Mouse (Mus musculus): ENCODE data around the gene Sesn1. TPM values are rescaled to one million over a fixed set of nuclear protein-coding genes. Genes with fewer than 3 reads are reported as not detected.

Gene Sesn1
- total and polyA plus RNA-seq, 2 experiments from 2014 or later, result 30.6 to 42.5 TPM

DNA sequence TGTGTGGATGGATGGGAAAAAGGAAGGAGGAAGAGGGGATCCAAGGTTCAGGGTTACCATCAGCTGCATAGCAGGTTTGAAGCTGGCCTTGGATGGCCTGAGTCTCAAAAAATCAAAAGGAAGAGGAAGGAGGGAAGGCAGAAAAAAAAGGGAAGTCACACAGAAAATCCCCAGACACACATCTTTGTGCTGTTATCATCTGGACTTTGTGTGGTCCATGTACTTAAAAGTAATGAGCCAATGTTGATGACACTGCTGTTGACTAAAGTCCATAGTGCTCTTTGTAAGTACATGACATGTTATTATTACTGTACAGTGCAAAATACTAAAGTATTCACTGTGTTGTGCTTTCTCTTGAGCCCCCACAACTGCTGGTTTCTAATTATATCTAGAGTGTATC lies 86.7 kb downstream of the Sesn1 start:
- Histone ChIP-seq H3K36me3 (ENCODE audit: insufficient read depth, low read length) (peaks cover 6% of the 10 kb centered on the region; the same call in 1 of the 2 replicates), H3K27me3 (ENCODE audit: insufficient read depth, low read length) (no peaks in the 10 kb centered on the region), H3K4me2 (ENCODE audit: low read depth, low read length, poor library complexity, severe bottlenecking) (no peak overlapping the region), H3K27ac (ENCODE audit: low read depth, low read length) (no peak overlapping the region), H3K9ac (replicated peaks; ENCODE audit: low read length, poor library complexity, severe bottlenecking) (no peak overlapping the region), H3K4me1 (ENCODE audit: insufficient read depth, low read length) (no peaks in the 10 kb centered on the region), H3K9me3 (ENCODE audit: low read length) (no peaks in the 10 kb centered on the region), H3K4me3 (ENCODE audit: low read depth, low read length) (no peak overlapping the region)
- DNase-seq (ENCODE audit: low spot score), result no peak
- TF ChIP-seq CTCF (IDR thresholded peaks at IDR 0.05), result no peak
- no peak for ATAC-seq (ENCODE audit: low FRiP score)

DNA sequence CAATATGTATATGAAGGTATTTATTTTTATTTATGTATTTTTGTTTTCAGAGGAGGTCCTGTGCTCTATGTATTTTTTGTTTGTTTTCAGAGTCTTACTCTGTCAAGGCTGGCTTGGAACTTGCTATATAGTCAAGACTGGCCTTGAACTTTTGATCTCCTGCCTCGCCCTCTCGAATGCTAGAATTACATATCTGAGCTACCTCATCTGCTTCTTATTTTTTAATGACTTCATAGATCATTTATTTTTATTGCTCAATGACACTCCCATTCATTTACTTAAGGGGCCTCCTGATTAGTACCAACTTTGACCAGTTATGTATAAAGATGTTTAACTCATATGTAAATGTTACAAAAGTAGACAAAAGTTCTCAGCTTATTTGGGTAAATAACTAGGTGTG lies 87.1 kb downstream of the Sesn1 start:
- no peaks in the 10 kb centered on the region for H3K4me1 ChIP-seq (ENCODE audit: insufficient read depth, low read length)
- H3K4me2 ChIP-seq (ENCODE audit: low read depth, low read length, poor library complexity, severe bottlenecking), result no peak overlapping the region
- WGBS, result 96% methylated on average over 2 of the region's 2 CpGs
- no peak overlapping the region for H3K27ac ChIP-seq (ENCODE audit: low read depth, low read length)
- DNase-seq (ENCODE audit: low spot score) (no peak), ATAC-seq (ENCODE audit: low FRiP score) (no peak)
- H3K27me3 ChIP-seq (ENCODE audit: insufficient read depth, low read length), result no peaks in the 10 kb centered on the region
- H3K9ac ChIP-seq (replicated peaks; ENCODE audit: low read length, poor library complexity, severe bottlenecking), result no peak overlapping the region
- H3K4me3 ChIP-seq (ENCODE audit: low read depth, low read length), result no peak overlapping the region
- no peaks in the 10 kb centered on the region for H3K9me3 ChIP-seq (ENCODE audit: low read length)
- no peak for TF ChIP-seq CTCF (IDR thresholded peaks at IDR 0.05)
- peaks cover 6% of the 10 kb centered on the region; the same call in 1 of the 2 replicates for H3K36me3 ChIP-seq (ENCODE audit: insufficient read depth, low read length)

DNA sequence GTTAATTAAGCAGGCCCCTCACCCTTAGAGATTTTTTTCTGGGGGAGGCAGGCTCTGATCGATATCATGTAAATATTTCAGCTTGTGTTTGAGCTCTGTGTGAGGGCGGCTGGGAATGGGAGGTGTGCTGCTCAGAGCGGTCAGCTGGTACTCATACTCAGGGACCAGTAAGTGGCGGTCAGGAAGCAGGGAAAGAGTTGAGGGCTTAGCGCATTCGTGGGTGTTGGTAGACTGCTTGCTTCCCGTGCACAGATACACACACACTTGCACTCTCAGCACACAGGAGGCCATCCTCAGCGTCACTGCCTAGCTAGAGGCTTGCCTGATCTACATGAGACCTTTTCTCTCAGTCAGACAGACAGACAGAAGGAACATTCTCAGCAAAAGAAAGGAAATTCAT lies 91.7 kb downstream of the Sesn1 start:
- Histone ChIP-seq H3K4me2 (ENCODE audit: low read depth, low read length, poor library complexity, severe bottlenecking) (no peak overlapping the region), H3K4me1 (ENCODE audit: insufficient read depth, low read length) (no peaks in the 10 kb centered on the region), H3K27ac (ENCODE audit: low read depth, low read length) (no peak overlapping the region), H3K4me3 (ENCODE audit: low read depth, low read length) (no peak overlapping the region), H3K9me3 (ENCODE audit: low read length) (no peaks in the 10 kb centered on the region), H3K27me3 (ENCODE audit: insufficient read depth, low read length) (no peaks in the 10 kb centered on the region), H3K9ac (replicated peaks; ENCODE audit: low read length, poor library complexity, severe bottlenecking) (no peak overlapping the region), H3K36me3 (ENCODE audit: insufficient read depth, low read length) (peaks cover 25% of the 10 kb centered on the region)
- ATAC-seq (ENCODE audit: low FRiP score), result no peak
- DNase-seq (ENCODE audit: low spot score), result no peak
- WGBS, result 85% methylated on average over 8 of the region's 8 CpGs
- no peak for TF ChIP-seq CTCF (IDR thresholded peaks at IDR 0.05)

DNA sequence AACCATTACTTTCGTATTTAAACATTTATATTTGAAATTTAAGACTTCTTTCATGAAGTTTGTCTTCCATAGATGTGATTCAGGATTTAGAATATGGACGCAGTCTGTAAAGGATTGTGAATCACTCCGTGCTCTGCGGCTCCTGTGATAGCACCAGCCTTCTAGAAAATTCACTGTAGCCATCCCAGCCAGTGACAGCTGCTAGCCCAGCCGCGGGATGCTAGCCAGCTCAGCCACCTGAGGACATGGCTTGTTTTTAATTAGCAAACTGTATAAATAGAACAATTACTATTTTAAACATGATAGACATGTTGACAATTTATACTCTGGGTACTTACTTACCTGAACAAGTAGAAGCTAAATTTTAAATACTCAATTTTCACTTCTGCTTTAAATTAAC lies 92.1 kb downstream of the Sesn1 start:
- no peaks in the 10 kb centered on the region for H3K9me3 ChIP-seq (ENCODE audit: low read length)
- no peak for ATAC-seq (ENCODE audit: low FRiP score)
- no peak overlapping the region for H3K4me3 ChIP-seq (ENCODE audit: low read depth, low read length)
- H3K36me3 ChIP-seq (ENCODE audit: insufficient read depth, low read length), result peaks cover 26% of the 10 kb centered on the region
- peak; percentile 28 for DNase-seq (ENCODE audit: low spot score)
- H3K4me2 ChIP-seq (ENCODE audit: low read depth, low read length, poor library complexity, severe bottlenecking), result no peak overlapping the region
- H3K9ac ChIP-seq (replicated peaks; ENCODE audit: low read length, poor library complexity, severe bottlenecking), result no peak overlapping the region
- 87% methylated on average over 6 of the region's 6 CpGs for WGBS
- no peaks in the 10 kb centered on the region for H3K27me3 ChIP-seq (ENCODE audit: insufficient read depth, low read length)
- no peak overlapping the region for H3K27ac ChIP-seq (ENCODE audit: low read depth, low read length)
- no peak for TF ChIP-seq CTCF (IDR thresholded peaks at IDR 0.05)
- no peaks in the 10 kb centered on the region for H3K4me1 ChIP-seq (ENCODE audit: insufficient read depth, low read length)

DNA sequence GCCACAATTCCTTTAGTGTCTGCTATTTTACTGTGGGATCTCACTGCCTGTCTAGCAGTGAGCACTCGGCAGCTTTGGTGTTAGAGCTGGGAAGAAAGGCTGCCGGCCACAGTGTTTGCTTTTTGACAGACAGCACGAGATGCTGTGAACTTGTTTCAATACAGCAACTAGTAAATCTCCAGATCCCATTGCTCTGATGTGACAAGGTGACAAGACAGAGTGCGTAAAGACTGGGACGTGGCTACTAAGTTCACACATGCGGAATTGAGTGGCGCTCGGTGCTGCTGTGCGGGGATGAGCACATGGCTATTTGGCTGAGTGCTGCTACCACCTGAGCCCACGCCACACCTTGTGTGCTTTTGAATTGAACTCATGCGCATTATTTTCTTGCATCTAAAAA lies 97.7 kb downstream of the Sesn1 start:
- DNase-seq (ENCODE audit: low spot score) (no peak), ATAC-seq (ENCODE audit: low FRiP score) (no peak)
- Histone ChIP-seq H3K9me3 (ENCODE audit: low read length) (no peaks in the 10 kb centered on the region), H3K27me3 (ENCODE audit: insufficient read depth, low read length) (no peaks in the 10 kb centered on the region), H3K4me2 (ENCODE audit: low read depth, low read length, poor library complexity, severe bottlenecking) (no peak overlapping the region), H3K4me3 (ENCODE audit: low read depth, low read length) (no peak overlapping the region), H3K4me1 (ENCODE audit: insufficient read depth, low read length) (no peaks in the 10 kb centered on the region), H3K27ac (ENCODE audit: low read depth, low read length) (no peak overlapping the region), H3K9ac (replicated peaks; ENCODE audit: low read length, poor library complexity, severe bottlenecking) (no peak overlapping the region), H3K36me3 (ENCODE audit: insufficient read depth, low read length) (peaks cover 25% of the 10 kb centered on the region)
- 81% methylated on average over 11 of the region's 11 CpGs for WGBS
- TF ChIP-seq CTCF (IDR thresholded peaks at IDR 0.05), result no peak

DNA sequence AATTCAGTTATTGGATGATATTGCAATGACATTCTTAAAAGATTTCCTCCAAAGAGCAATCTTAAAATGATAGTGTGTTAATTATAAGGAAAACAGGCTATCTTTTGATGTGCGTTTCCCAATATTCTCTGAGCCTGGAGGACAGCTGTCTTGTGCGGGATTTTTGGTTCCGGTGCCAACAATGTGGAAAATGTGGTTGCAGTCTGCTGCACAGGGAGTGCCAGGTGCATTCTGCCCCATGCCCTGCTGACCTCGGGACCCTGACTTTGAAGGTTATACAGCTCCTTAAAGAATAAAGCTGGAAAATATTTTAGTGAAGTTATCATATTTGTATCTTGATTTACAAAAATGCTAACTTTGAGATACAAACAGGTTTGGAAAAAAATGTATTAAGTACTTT lies 98.2 kb downstream of the Sesn1 start:
- Histone ChIP-seq H3K36me3 (ENCODE audit: insufficient read depth, low read length) (peaks cover 25% of the 10 kb centered on the region), H3K27ac (ENCODE audit: low read depth, low read length) (no peak overlapping the region), H3K9ac (replicated peaks; ENCODE audit: low read length, poor library complexity, severe bottlenecking) (no peak overlapping the region), H3K4me2 (ENCODE audit: low read depth, low read length, poor library complexity, severe bottlenecking) (no peak overlapping the region), H3K9me3 (ENCODE audit: low read length) (no peaks in the 10 kb centered on the region), H3K4me1 (ENCODE audit: insufficient read depth, low read length) (no peaks in the 10 kb centered on the region), H3K27me3 (ENCODE audit: insufficient read depth, low read length) (no peaks in the 10 kb centered on the region), H3K4me3 (ENCODE audit: low read depth, low read length) (no peak overlapping the region)
- ATAC-seq (ENCODE audit: low FRiP score) (no peak), DNase-seq (ENCODE audit: low spot score) (no peak)
- WGBS, result 88% methylated on average over 4 of the region's 4 CpGs
- TF ChIP-seq CTCF (IDR thresholded peaks at IDR 0.05), result no peak

Measured in midbrain, postnatal 0 days (tissue).